Mouse (Mus musculus) A20 (cell line): ENCODE measurements around the gene Urb2.
A peak's percentile ranks its signal among the peaks of the same experiment; 100 is the strongest.
"Not testable (repeated sequence)": the region's sequence is repeated elsewhere in the genome, so short reads cannot be mapped to it uniquely, and the experiment has no call there.

ENCODE experiments used
- DNase-seq: peaks from one replicate; pipeline ENCODE4 v3.0.0-alpha.2; 2011; ENCODE audit warnings: low read depth, low spot score

Gene Urb2

DNA sequence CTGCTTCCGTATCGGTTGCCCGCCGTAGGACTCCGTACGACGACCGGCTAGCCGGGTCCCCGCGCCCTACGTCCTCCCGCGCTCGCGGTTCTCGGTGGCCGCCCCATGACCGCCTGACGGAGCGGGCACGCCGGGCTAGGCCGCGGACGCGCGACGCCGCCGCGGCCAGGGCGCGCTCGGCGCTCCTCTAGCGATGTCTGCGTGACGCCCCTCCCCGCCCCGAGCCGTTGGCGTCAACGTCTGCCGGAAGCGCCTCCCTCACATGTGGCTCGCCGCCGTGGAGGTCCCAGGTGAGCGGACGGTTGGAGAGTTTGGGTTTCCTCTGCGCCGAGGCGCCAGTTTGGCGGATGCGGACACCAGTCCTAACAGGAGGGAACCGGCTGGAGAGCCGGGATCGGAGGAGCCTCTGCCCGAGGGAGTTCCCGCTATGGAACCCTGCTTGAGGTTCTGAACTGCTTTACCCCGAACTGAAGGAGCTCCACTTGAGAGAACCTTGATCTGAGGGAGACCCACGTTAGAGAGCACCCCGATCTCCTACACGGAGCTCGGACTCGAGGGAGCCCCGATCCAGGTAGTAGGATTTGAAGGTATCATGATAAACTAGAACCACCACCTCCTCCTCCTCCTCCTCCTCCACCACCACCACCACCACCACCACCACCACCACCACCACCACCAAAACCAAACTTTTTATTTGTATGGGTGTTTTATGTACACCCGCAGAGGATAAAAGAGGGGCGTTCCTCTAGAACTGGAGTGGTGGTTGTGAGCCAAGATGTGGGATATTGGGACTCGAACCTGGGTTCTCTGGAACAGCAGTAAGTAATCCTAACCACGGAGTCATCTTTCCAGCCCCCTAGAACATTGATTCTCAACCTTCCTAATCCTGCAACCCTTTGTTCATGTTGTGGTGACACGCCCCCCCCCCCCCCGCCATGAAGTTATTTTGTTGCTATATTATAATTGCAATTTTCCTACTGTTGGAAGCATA is at the start of gene Urb2, which contains the start of gene Taf5l:
Gene Urb2, plus strand, starts transcription at position 272 of the 991 bp plus-strand sequence.
Gene Taf5l, minus strand, starts transcription at position 161 of the 991 bp plus-strand sequence.
- DNase-seq: peak; percentile 97

DNA sequence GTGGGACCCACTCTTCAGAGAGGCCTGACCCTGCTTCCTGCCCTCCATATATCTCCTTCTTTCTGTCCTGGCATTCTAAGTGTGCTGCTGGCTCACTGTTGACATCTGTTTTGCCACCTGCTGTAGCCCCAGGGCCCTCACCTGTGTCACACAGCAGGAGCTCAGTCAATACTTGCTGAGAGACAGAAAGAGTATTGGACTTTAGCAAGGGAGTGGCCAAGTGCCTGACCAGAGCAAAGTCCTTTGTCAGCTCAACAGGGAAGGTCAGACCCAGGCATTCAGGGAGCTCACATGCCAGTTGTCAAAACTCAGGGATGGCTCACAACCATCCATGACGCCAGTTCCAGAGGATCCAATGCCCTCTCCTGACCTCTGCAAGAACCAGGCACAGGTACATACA is 47.8 kb upstream of the Urb2 start:
- DNase-seq: no peak

DNA sequence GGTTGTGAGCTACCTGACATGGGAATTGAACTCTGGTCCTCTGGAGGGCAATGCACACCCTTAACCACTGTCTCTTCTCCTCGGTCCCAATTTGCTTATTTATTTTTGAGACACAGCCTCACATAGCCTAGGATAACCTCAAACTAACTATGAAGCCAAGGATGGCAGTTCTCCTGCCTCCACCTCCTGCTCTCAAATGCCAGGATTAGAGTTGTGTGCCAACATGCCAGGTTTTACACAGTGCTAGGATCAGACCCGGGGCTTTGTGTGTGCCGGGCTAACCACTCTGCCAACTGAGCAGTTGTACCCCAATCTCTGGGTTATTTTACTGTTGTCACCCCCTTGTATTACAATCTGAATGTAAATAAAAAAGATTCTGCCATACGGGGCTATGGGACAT is 43.8 kb upstream of the Urb2 start:
- DNase-seq: no peak

DNA sequence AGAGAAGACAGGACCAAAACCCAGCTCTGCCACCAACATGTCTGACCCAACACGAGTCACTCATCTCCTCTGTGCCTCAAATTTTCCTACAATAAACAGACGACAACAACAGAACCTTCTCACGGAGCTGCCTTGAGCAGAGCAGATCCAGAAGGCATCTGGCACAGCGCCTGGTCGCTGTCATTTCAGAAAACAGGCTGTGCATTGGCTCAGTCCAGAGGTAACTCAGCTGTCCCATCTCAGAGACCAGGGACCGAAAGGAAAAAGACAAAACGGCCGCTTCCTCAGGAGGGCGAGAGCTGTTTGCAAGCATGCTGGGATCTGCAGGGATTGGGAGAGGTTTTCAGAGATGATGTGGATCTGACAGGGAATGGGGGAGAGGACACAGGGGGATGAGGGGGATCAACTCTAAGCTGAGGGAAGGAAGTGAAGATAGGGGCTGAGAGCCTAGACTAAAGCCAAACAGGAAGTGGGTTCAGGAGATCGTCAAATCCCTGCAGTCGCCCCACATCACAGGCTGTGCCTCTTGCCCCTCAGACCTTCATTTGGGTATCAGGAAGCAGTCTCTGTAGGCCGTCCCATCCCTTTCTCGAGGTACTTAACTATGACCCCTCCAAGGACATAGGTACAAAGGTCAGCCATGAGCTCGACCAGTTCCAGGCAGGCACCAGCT is 43.0 kb upstream of the Urb2 start:
- DNase-seq: no peak

DNA sequence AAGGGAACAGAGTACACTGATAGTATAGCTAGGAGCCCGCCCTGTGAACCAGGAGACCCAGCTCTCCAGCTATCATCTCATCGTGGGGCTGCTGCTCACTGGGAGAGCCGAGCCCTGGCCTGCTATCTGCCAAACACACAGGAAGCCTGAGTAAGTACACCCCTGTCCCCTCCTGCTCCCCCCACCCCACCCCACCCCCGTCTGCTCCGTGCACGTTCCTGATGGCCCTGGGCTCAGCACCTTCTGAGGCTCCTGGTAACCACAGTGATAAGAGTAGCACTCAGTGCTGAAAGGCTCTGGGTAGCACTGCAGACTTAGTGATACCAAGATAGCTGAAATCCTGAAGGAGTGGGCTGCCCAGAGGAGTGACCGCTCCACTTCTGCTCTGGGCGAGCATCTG is 42.4 kb upstream of the Urb2 start:
- no peak for DNase-seq

DNA sequence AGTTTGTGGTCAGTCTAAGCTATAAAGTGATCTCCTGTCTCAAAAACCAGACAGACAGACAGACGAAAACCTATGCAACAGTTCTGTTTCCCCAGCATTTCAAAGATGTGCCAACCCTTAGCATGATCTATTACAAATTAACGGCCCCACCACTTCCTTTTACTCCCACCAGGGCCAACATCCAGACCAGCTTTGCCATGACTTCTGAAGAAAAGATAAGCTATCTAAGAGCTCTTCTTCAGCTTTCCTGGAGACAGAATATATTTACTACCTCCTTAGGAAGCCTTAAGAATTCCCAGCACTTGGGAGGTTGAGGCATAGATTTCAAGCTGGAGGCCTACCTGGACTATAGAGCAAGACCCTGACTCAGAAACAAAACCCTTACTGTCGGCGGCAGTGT is 41.1 kb upstream of the Urb2 start:
- DNase-seq: no peak

DNA sequence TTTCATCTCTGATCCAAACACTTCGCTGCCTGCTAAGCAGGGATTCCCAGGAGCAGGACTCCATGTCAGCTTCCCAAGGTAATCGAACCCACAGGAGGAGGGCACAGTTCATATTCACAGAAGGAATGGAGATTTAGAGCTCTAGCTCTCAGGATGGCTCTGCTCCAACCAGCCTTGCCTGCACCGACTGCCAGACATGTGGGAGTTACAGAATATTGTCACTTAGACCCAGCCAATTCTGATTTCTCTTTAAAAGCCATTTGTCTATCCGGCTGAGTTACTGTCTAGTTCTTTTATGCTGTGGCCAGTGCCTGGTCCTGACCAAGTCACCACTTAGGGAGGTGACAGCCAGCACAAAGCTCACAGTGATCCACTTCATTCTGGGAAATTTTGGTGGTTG is 39.6 kb upstream of the Urb2 start:
- DNase-seq: peak; percentile 13

DNA sequence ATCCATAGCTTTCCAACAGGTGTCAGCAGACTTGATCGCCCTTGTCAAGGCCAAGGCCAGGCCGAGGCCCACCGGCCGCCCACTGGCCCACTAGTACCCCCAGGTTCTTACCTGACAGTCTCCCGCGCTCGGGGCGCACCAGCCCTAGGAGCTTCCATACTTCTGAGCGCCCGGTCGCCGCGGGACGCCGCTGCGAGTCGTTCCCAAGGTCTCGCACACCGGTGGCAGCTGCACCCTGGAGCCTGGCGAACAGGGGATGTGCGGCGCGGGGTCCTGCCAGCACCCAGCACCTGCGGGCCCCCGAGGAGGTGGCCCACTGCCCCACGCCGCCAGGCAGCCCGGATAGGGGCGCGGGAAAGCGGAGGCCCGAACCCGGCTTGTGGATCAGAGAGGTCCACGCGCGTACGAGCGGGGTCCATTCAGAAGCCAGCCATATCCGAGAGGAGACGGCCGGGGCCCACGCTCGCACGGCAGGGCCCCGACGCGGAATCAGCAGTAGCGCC is 39.0 kb upstream of the Urb2 start:
- DNase-seq: peak; percentile 67

DNA sequence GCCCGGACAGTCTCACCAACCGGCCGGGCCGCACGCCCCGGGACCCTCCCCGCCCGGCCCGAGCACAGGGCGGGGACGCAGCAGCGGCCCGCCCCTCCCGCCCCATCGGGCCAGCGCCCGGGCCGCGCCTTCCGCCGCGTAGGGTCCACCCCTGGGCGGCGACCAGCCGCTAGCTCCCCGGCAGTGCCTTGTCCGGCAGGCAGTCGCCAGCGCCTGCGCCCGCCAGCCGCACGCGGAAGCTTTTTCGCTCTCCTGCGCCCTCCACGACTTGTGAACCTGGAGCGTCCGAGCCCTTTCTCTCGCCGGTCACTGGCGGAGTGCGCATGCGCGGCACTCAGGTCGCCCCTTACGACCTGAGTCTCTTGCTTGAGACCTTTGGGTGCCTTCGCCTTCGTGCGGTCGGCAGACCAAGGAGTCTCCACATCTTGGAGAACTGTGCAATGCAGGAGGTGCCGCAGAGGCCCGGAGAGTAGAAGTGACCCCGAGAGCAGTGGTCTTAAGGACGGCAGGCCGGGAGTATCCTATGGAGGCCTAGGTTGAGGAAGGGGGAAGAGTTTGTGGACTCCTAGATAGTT is 38.4 kb upstream of the Urb2 start, which contains the start of gene Abcb10:
Gene Abcb10, minus strand, starts transcription at position 297 of the 575 bp plus-strand sequence.
- peak; percentile 96 for DNase-seq

DNA sequence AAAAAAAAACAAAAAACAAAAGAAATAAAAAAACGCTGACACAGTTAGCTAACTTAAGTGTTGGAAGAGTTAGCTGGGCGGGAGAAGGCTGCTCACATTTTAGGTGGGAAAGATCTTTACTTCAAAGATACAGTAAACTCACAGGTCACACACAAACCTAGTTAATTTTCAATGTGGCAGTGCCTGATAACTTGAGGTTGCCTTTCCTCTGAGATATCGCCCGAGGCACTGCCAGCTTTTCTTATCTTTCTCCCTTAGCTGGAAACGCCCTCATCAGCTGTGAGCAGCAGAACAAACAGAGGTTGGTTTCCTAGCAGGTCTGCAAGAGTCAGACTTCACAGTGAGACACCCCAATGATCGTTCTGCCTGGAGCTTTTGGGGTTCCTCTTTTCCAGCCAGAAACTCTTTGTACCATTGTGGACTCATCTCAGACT is 32.7 kb upstream of the Urb2 start:
- DNase-seq: no peak

DNA sequence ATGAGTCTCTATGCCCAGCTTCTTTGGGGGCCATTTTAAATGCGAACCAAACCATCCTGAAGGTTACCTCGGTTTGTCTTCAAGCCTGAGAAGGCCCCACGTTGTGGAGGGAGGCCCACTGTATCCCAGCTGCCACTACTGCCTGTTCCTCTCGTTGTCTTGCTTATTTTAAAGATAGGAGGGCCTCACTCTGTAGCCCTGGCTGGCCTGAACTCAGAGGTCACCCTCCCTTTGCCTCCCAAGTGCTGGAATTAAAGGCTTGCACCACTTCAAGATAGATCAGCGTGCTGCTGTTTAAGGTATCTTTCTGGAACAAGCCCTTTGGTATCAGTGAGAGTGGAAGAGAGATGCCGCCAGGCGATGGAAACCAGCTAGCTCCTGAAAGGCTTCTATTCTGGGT is 32.2 kb upstream of the Urb2 start:
- DNase-seq: no peak

DNA sequence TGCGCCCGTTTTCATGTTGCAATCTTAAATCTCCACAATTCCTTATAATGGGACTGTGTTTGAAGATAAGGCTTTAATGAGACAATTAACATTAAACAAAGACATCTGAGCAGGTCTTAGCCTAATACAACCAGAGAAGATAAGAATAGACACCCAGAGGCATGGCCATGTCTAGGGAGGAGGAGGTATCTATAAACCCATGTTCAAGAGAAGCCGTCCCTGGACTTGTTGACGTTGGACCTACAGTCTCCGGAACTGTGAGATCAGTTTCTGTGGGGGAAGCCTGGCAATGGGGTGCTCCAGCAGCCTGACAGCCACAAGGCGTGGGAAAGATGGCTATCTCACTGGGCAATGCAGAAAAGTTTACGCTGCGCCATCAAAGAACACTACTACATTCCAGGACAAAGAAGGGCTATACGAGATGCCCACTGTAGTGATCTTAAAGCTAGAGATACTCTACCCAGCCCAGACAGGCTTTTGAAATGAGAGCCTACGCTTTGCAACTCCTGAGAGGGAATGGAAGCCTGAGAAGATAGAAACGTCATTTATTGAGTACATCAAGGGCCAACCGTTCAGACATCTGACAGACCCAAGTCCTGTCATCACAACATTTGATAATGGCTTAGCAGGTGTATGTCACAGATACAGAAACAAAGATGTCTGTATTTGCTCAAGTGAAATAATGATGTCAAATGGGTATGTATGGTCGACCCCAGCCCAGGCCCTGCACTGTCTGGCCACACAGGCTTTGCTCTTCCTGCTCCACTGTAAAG is 30.8 kb upstream of the Urb2 start:
- no peak for DNase-seq

DNA sequence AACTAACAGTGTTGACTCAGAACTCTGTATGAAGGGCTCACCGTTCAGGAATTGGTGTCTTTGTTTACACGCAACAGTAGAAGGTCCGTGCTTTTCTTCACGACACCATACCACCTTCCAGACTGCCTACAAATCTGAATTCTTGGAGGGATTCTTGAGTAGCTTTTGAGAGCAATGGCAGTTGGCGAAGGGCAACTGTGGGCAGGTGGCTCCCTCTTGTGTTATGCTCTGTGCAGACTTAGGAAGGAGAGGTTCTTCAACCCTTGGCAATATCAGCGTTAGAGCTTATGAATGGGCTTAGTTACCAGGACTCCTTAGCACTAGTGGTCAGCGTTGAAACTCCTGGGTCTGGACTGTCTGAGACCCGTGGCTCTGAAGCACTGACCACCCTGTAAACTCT is 28.7 kb upstream of the Urb2 start:
- DNase-seq: peak; percentile 45

DNA sequence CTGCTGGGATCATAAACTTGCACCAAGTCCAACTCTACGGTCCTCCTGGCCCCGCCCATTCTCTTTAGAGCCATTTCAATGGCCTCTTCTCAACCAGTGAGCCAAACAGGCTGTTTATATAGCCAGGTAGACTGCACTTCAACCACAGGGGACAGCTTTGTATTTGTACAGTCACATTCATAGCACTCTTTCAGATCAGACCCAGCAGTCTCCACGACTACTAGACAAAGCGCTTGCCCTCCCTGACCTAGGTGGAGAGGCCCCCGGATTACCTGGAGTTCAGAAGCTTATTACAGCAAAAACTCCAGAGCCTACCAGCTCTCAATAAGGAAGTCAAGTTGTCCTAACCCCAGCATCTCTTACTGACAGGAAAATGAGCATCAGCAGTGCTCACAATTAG is 27.7 kb upstream of the Urb2 start:
- DNase-seq: no peak

DNA sequence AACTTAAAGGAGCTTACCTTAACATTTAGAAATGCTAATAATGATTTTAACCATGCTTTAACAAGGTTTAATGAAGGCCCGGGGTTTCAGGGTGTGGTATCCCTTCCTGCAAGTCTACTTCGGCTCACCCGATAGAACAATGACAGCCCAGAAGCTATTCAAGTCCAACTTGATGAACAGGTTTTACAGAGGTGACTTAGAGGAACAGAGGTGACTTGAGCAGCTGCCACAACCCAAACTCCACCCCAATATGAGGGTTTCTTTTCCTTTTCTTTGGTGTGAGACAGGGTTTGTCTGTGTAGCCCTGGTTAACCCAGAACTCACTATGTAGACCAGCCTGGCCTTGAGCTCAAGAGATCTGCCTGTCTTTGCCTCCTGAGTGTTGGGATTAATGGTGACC is 27.3 kb upstream of the Urb2 start:
- DNase-seq: no peak

DNA sequence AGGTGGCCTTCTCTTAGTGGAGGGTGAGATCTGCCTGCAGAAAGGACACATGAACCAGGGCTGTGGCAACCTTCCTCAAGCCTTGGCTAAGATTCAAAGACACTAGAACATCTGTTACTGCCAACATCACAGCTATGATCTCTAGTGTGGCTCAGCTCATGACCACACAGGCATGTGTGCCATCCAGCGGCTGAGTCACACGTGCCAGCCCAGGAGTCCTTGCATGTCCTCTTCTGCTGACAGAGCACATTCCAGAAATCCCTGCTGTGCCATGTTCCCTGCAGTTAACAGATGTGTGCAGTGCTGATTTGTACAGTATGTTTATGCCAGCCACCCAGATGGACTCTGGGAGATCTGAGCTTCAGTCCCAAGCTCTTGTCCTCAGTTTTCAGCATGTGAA is 21.7 kb upstream of the Urb2 start:
- no peak for DNase-seq

DNA sequence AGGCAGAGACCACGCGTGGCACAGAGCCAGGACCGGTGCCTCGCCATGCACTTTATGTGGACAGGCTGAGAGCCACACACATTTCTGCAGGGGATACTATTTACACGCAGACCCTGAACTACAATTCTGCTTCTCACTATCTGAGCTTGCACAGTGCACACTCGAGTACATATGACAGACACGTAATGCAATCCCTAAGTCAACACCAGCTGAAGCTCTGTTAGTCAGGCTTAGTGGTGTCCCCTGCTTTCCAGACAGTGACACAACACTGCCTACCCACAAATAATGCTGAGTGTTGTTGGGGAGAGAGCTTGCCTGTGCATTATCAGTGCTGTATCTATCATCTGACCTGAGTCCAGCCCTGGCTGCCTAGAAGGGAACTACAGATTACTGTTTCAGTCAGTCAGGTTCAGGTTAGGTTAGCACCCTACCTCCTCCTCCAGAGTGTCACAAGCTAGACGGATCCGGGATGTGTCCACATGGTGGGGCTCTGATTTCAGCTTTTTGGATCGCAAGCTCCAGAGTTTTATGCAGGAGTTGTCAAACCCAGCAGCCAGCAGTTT is 18.7 kb upstream of the Urb2 start:
- no peak for DNase-seq

DNA sequence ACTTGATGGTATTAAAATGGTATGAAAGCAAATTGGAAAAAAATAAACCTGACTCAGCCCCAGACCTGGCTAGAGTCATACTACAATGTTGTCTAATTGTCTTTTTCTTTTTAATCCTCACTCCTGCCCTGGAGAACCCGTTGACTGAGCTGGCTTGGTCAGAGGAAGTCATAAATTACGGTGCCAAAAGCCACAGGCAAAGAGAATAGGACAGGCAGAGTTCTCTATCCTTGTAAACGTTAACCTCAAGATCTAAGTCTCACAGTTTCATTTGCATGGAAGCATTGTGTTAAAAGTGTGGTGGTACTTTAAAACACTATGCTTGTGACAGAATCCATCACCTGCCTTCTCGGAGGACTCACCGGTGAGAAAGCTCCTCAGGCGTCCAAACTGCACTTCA is 13.5 kb upstream of the Urb2 start:
- no peak for DNase-seq

DNA sequence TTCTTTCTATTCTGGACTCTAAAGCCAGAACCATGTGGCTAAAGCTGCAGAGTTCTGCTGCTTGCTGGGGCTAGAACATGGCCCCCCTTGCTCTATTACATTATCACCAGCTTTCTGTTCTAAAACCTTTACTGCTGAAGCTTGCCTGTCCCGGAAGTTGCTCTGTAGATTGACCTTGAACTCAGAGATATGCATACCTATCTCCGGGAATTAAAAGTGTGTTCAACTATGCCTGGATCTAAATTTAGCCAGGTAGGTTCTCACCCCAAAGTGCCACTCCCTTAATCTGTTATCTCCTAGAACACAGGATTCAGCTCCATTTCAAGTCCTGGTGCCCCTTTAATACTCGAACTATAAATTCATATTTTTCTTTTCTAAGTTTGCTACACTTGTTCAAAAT is 9.7 kb upstream of the Urb2 start:
- DNase-seq: no peak

DNA sequence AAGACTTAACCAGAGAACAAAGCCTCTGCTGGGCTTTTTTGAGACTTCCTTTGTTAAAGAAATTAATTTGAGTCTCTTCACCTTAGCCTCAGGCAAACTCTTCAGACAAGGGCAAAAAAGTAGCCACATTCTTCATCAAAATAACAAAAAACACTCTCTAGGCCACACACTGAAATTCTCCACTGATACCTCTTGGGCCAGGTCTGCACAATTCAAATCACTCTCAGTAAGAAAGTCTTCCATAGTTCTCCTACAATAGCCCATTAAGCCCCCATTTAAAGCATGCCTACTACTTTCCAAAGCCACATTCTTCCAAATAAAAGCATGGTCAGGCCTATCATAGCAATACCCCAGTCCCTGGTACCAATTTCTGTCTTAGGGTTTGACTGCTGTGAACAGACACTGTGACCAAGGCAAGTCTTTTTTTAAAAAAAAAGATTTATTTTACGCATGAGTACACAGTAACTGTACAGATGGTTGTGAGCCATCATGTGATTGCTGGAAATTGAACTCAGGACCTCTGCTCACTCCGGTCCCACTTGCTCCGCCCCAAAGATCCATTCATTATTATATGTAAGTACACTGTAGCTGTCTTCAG is 9.2 kb upstream of the Urb2 start:
- no peak for DNase-seq

DNA sequence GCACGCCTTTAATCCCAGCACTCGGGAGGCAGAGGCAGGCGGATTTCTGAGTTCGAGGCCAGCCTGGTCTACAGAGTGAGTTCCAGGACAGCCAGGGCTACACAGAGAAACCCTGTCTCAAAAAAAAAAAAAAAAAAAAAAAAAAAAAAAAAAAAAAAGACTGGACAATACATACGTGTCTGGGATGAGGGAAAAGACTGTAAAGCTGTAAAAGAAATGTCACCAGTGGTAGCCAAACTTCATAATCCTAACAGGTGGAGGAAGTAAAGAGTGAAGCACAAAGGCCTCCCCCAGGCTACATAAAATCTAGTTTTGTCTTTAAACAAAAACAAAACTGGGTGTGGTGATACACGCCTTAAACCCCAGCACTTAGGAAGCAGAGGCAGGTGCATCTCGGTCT is 7.0 kb upstream of the Urb2 start:
- DNase-seq: not testable (repeated sequence)
